Mouse (Mus musculus): ENCODE results near the gene Phf14.
"Not testable (repeated sequence)": the region's sequence is repeated elsewhere in the genome, so short reads cannot be mapped to it uniquely, and the experiment has no call there.

Phf14 gene

DNA sequence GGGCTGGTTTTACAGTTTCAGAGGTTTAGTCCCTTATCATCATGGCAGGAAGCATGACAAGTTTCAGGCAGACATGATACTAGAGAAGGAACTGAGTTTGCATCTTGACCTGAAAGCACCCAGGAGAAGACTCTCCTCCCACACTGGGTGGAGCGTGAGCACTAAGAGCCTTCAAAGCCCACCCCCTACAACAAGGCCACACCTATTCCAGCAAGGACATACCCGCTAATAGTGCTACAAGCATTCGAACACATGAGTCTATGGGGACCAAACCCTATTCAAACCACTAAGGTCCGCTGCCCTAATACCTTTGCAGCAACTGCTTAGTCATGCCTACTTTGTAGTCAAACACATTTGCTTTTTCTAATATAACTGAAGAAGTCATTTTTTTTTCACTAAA is 189.5 kb downstream of the Phf14 start:
- DNase-seq: no peak

GRCm38 (mm10) chr6:12105144-12105543 is 197.5 kb downstream of the Phf14 start:
- DNase-seq: no peak

- DNase-seq: no peak
These were observed 199.7 kb downstream of the Phf14 start for GRCm38 (mm10) chr6:12107326-12107725.

DNA sequence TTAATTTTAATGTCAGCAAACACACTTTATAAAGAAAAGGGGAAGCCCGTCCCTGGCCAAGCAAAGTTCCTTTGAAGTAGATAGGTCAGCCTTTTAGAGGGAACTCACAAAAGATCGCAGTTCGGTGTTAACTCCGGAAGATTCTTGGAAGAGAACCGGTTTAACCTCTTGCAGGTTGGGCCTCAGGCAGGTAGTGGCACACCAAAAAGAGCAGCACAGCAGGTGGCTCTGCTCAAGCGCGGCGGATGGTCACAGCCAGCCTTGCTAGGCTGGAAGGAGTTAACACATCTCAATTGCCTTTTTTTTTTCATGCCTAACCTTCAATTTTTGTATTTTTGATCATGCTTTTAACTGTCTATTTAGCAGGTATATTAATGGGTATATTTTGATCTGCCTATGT is 200.2 kb downstream of the Phf14 start:
- no peak for DNase-seq

GRCm38 (mm10) chr6:12116926-12117818 is 209.6 kb downstream of the Phf14 start:
- DNase-seq: no peak

DNA sequence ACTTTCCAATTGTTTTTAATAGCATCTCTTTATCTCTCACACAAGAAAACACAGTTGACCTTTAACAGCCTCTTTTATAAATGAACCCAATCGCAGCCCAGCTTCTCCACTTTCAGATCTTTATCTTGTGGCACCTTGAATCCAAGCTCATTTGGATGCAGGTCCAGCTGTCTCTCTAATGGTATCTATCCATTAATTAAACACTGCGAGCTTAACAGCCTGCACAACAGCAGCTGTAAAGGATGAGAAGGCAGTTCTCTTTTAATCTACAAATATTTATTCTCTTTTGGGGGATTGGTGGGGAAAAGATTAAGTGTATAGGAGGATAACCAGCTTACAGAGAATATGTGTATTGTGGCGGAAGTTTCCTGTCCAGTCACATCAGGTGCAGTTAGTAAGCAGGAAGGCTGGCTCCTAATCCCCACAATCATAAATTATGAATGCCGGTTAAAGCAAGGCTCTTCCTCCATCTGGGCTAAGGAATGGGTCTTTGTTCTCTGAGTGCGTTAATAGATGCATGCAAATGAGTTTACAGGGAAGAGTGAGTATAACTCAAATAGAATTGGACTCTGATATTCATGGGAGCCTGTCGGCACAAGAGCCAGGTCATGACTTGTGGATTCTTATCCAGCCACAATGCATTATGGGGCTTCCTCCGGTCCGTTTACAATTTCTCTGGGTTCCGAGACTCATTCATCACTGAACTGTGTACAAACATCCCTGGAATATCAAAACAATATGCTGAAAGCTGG is 210.4 kb downstream of the Phf14 start:
- DNase-seq: no peak

DNA sequence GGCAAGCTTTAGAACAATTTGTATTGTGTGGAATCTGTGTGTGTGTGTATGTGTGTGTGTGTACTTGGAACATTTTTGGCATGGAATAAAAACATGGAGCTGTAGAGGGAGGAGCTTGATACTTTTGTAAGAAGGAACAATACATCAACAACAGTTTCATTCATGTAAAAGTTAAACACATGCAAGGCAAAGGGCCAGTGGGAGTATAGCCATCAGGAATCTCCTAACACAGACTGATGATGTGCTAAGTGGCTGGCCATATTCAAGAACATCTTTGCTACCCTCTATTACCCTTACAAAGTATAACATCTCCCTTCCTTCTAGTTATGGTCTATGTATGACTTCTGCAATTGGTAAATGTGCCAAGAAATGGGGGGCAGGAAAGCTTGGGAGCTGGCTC is 215.2 kb downstream of the Phf14 start:
- no peak for DNase-seq

DNA sequence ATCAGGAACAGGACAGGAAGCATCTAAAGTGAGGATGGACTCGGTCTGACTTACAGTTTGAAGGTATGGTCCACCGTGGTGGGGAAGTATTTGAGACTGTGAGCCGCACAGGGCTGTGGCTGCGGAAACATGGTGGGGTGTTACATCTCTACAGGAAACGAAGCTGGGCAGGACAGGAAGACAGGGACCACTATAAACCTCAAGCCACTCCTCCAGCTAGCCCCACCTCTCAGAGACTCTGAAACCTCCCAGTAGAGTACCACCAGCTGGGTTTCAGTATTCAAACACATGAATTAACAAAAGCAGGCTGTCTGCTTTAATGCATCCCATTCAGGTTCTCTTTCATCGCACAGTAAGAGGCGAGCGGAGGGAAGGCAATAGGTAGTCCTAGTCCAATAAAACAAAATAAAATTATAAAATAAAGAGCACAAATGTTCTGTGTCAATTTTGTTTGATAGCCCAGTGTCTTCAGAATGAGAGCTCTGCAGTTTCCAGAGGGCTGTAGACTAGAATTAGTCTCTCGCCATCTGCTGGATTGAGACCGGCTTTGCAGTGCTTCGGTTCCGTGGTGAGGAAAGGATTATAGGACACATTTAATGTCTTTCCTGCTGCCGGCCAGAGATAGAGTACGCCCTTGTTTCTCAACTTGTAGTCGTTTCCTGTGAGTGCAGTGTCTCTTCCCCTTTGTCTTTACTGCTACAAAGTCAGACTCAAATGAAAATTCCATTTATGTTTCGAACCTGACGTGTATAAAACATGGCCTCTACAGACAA is 217.6 kb downstream of the Phf14 start:
- DNase-seq: peak; percentile 50 to 77

- DNase-seq: not testable (repeated sequence)
These were observed 219.0 kb downstream of the Phf14 start for GRCm38 (mm10) chr6:12126601-12127000.

DNA sequence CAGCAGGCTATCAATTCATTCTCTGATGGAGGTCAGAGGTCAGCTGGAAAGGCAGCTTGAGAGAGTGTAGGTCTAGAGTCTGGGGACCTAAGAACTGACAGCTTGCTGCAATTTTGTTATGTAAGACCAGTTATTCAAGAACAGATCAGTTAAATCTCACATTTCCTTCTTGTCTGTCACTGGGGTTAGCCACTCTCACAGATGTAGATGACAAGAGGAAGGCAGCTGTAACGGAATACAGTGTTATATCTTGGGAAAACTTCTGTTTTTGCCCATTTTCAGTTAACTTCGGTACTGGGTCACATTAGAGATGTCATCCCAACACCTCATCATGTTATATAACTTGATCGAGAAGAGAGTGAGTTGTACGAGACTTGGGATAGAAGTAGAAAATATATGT is 219.7 kb downstream of the Phf14 start:
- no peak for DNase-seq
